Mouse (Mus musculus) MEL (cell line): Measurements from ENCODE around the gene Spdef. TPM values are rescaled to one million over a fixed set of nuclear protein-coding genes. Genes with fewer than 3 reads are reported as not detected.
A peak's percentile ranks its signal among the peaks of the same experiment; 100 is the strongest.

Source experiments
- DNase-seq: peaks from one replicate; pipeline ENCODE4 v3.0.0; 2011; ENCODE audit warnings: low read depth, low spot score
- H3K27ac ChIP-seq: 2 replicates; pipeline ENCODE4 v1.5.1; 2012; ENCODE audit warnings: low read depth, mild to moderate bottlenecking, control low read depth, low read length, moderate library complexity; ENCODE audit not compliant: control insufficient read depth
- H3K27me3 ChIP-seq, 2 experiments: fragments of 150-350 bp in 1 of 2; sonication (generic) in 1 of 2; 2 replicates each; pipeline ENCODE4 v1.6.1; 2012; ENCODE audit warnings: low read length in 2 of 2, mild to moderate bottlenecking in 2 of 2, improper control_type of control experiment in 1 of 2, moderate library complexity in 1 of 2; ENCODE audit not compliant: insufficient read depth in 2 of 2, control insufficient read depth in 1 of 2
- H3K36me3 ChIP-seq, 2 experiments: 2 replicates each; pipeline ENCODE4 v1.6.1; 2012 to 2014; ENCODE audit warnings: low read length in 2 of 2, improper control_type of control experiment in 1 of 2, inconsistent platforms in 1 of 2, mild to moderate bottlenecking in 1 of 2; ENCODE audit not compliant: insufficient read depth in 2 of 2, control insufficient read depth in 1 of 2
- H3K4me1 ChIP-seq, 2 experiments: fragments of 150-350 bp in 1 of 2; sonication (generic) in 1 of 2; 2 replicates each; pipeline ENCODE4 v1.6.1; 2012; ENCODE audit warnings: low read length in 2 of 2, improper control_type of control experiment in 1 of 2, mild to moderate bottlenecking in 1 of 2; ENCODE audit not compliant: insufficient read depth in 2 of 2, control insufficient read depth in 1 of 2
- H3K4me3 ChIP-seq, 2 experiments: fragments of 150-350 bp in 1 of 2; sonication (generic) in 1 of 2; 2 replicates each; pipeline ENCODE4 v1.5.1; 2012; ENCODE audit warnings: low read depth in 2 of 2, low read length in 2 of 2, mild to moderate bottlenecking in 2 of 2, moderate library complexity in 2 of 2, control low read depth in 1 of 2, improper control_type of control experiment in 1 of 2; ENCODE audit not compliant: control insufficient read depth in 1 of 2, insufficient read depth in 1 of 2
- H3K79me2 ChIP-seq: 2 replicates; pipeline ENCODE4 v1.6.1; 2012; ENCODE audit warnings: mild to moderate bottlenecking, low read length, moderate library complexity; ENCODE audit not compliant: control insufficient read depth, poor library complexity, insufficient read depth
- H3K9ac ChIP-seq: 2 replicates; pipeline ENCODE4 v1.6.1; 2012; ENCODE audit warnings: low read depth, mild to moderate bottlenecking, control low read depth, low read length, moderate library complexity; ENCODE audit not compliant: control insufficient read depth, poor library complexity, severe bottlenecking
- H3K9me3 ChIP-seq: fragments of 150-350 bp; sonication (generic); replicated peaks from 2 replicates; pipeline ENCODE4 v1.6.1; 2012; ENCODE audit warnings: mild to moderate bottlenecking, low read length, improper control_type of control experiment, moderate library complexity; ENCODE audit not compliant: insufficient read depth
- BHLHE40 ChIP-seq: IDR thresholded peaks from 2 replicates; pipeline ENCODE4 v1.6.1; 2012; ENCODE audit warnings: low read depth, mild to moderate bottlenecking, inconsistent platforms, low read length, improper control_type of control experiment, borderline replicate concordance
- CHD2 ChIP-seq: IDR thresholded peaks from 2 replicates; pipeline ENCODE4 v1.6.1; 2011; ENCODE audit warnings: low read length, improper control_type of control experiment
- CTCF ChIP-seq, 3 experiments: IDR thresholded peaks in 2 of 3; conservative IDR thresholded peaks in 1 of 3; 2 replicates each; pipeline ENCODE4 v1.5.1; 2011 to 2012; ENCODE audit warnings: low read length in 3 of 3, low read depth in 2 of 3, mild to moderate bottlenecking in 2 of 3, improper control_type of control experiment in 1 of 3, inconsistent platforms in 1 of 3, mixed read lengths in 1 of 3, moderate library complexity in 1 of 3; ENCODE audit not compliant: control insufficient read depth in 1 of 3, insufficient read depth in 1 of 3, poor library complexity in 1 of 3, severe bottlenecking in 1 of 3
- E2F4 ChIP-seq: IDR thresholded peaks from 2 replicates; pipeline ENCODE4 v1.6.1; 2011; ENCODE audit warnings: low read depth, low read length, improper control_type of control experiment, borderline replicate concordance
- EP300 ChIP-seq, 2 experiments: IDR thresholded peaks; 2 replicates each; pipeline ENCODE4 v1.6.1; 2011; ENCODE audit warnings: improper control_type of control experiment in 2 of 2, low read length in 2 of 2, low read depth in 1 of 2, mild to moderate bottlenecking in 1 of 2
- ETS1 ChIP-seq: IDR thresholded peaks from 2 replicates; pipeline ENCODE4 v1.6.1; 2012; ENCODE audit warnings: low read depth, mild to moderate bottlenecking, inconsistent platforms, low read length, improper control_type of control experiment, moderate library complexity
- GABPA ChIP-seq: IDR thresholded peaks from 2 replicates; pipeline ENCODE4 v1.6.1; 2012; ENCODE audit warnings: low read depth, mild to moderate bottlenecking, inconsistent platforms, low read length, improper control_type of control experiment, moderate library complexity
- HCFC1 ChIP-seq: IDR thresholded peaks from 2 replicates; pipeline ENCODE4 v1.6.1; 2012; ENCODE audit warnings: low read depth, mild to moderate bottlenecking, inconsistent platforms, low read length, improper control_type of control experiment, moderate library complexity
- JUND ChIP-seq: IDR thresholded peaks from 2 replicates; pipeline ENCODE4 v1.6.1; 2011; ENCODE audit warnings: low read depth, mild to moderate bottlenecking, improper control_type of control experiment, low read length
- KAT2A ChIP-seq: conservative IDR thresholded peaks from 2 replicates; pipeline ENCODE4 v1.6.1; 2012; ENCODE audit warnings: low read depth, low read length, improper control_type of control experiment, inconsistent platforms
- MAFK ChIP-seq: IDR thresholded peaks from 2 replicates; pipeline ENCODE4 v1.6.1; 2011; ENCODE audit warnings: low read depth, mild to moderate bottlenecking, low read length, improper control_type of control experiment, borderline replicate concordance
- MAX ChIP-seq: IDR thresholded peaks from 2 replicates; pipeline ENCODE4 v1.6.1; 2011; ENCODE audit warnings: low read length, improper control_type of control experiment
- MAZ ChIP-seq: IDR thresholded peaks from 2 replicates; pipeline ENCODE4 v1.6.1; 2012; ENCODE audit warnings: low read depth, mild to moderate bottlenecking, inconsistent platforms, low read length, improper control_type of control experiment
- MEF2A ChIP-seq: IDR thresholded peaks from 2 replicates; pipeline ENCODE4 v1.6.1; 2014; ENCODE audit warnings: low read depth, mild to moderate bottlenecking, inconsistent platforms, low read length, improper control_type of control experiment; ENCODE audit not compliant: poor library complexity, insufficient replicate concordance, severe bottlenecking; ENCODE audit errors: extremely low read depth
- MXI1 ChIP-seq: IDR thresholded peaks from 2 replicates; pipeline ENCODE4 v1.6.1; 2011; ENCODE audit warnings: mild to moderate bottlenecking, low read depth, low read length, improper control_type of control experiment
- MYB ChIP-seq: IDR thresholded peaks from 2 replicates; pipeline ENCODE4 v1.6.1; 2011; ENCODE audit warnings: mild to moderate bottlenecking, low read depth, low read length, improper control_type of control experiment
- MYC ChIP-seq: IDR thresholded peaks from 2 replicates; pipeline ENCODE4 v1.6.1; 2011; ENCODE audit warnings: low read depth, mild to moderate bottlenecking, low read length, improper control_type of control experiment, moderate library complexity
- NELFE ChIP-seq: IDR thresholded peaks from 2 replicates; pipeline ENCODE4 v1.6.1; 2011; ENCODE audit warnings: low read depth, low read length, improper control_type of control experiment
- POLR2A ChIP-seq, 2 experiments: IDR thresholded peaks; 2 replicates each; pipeline ENCODE4 v1.6.1; 2011 to 2012; ENCODE audit warnings: low read length in 2 of 2, mild to moderate bottlenecking in 2 of 2, control low read depth in 1 of 2, improper control_type of control experiment in 1 of 2, low read depth in 1 of 2, moderate library complexity in 1 of 2; ENCODE audit not compliant: control insufficient read depth in 1 of 2, insufficient read depth in 1 of 2, poor library complexity in 1 of 2
- POLR2AphosphoS5 ChIP-seq: IDR thresholded peaks from 2 replicates; pipeline ENCODE4 v1.6.1; 2012; ENCODE audit warnings: low read depth, borderline replicate concordance, mild to moderate bottlenecking, inconsistent platforms, low read length, moderate library complexity, mixed read lengths
- RAD21 ChIP-seq: IDR thresholded peaks from 2 replicates; pipeline ENCODE4 v1.6.1; 2011; ENCODE audit warnings: mild to moderate bottlenecking, low read depth, low read length, improper control_type of control experiment
- RCOR1 ChIP-seq: IDR thresholded peaks from 2 replicates; pipeline ENCODE4 v1.6.1; 2012; ENCODE audit warnings: low read depth, mild to moderate bottlenecking, inconsistent platforms, low read length, improper control_type of control experiment
- TCF12 ChIP-seq: IDR thresholded peaks from 2 replicates; pipeline ENCODE4 v1.6.1; 2014; ENCODE audit warnings: low read depth, mild to moderate bottlenecking, inconsistent platforms, low read length, improper control_type of control experiment, moderate library complexity
- USF2 ChIP-seq, 2 experiments: IDR thresholded peaks; 2 replicates each; pipeline ENCODE4 v1.6.1; 2011 to 2012; ENCODE audit warnings: improper control_type of control experiment in 2 of 2, low read length in 2 of 2, borderline replicate concordance in 1 of 2, inconsistent platforms in 1 of 2, low read depth in 1 of 2, mild to moderate bottlenecking in 1 of 2; ENCODE audit not compliant: insufficient read depth in 1 of 2
- ZC3H11A ChIP-seq: IDR thresholded peaks from 2 replicates; pipeline ENCODE4 v1.6.1; 2012; ENCODE audit warnings: low read depth, mild to moderate bottlenecking, inconsistent platforms, low read length, improper control_type of control experiment
- ZKSCAN1 ChIP-seq: IDR thresholded peaks from 2 replicates; pipeline ENCODE4 v1.6.1; 2012; ENCODE audit warnings: low read depth, mild to moderate bottlenecking, inconsistent platforms, low read length, improper control_type of control experiment, moderate library complexity
- ZNF384 ChIP-seq: IDR thresholded peaks from 2 replicates; pipeline ENCODE4 v1.6.1; 2012; ENCODE audit warnings: low read depth, mild to moderate bottlenecking, inconsistent platforms, low read length, improper control_type of control experiment
- polyA plus RNA-seq, 2 experiments: library from polyadenylated mRNA; stranded (reverse) in 1 of 2; unstranded in 1 of 2; fragments of >175 nt in 1 of 2; fragments of >200 nt in 1 of 2; gene quantifications; 2 replicates each; pipeline versions ENCODE4 v1.2.1 to v1.2.4; 2012; ENCODE audit warnings: low replicate concordance in 2 of 2, low read depth in 1 of 2; ENCODE audit not compliant: insufficient read length in 2 of 2, insufficient read depth in 1 of 2, missing spikeins in 1 of 2
- total RNA-seq: library from RNA; depleted of rRNA; stranded (reverse); fragments of 300-350 nt; gene quantifications from 2 replicates; pipeline ENCODE4 v1.2.3, GENCODE M21; 2012

Spdef gene
- total and polyA plus RNA-seq, 3 experiments, result 0.11 TPM; not detected in 2

DNA sequence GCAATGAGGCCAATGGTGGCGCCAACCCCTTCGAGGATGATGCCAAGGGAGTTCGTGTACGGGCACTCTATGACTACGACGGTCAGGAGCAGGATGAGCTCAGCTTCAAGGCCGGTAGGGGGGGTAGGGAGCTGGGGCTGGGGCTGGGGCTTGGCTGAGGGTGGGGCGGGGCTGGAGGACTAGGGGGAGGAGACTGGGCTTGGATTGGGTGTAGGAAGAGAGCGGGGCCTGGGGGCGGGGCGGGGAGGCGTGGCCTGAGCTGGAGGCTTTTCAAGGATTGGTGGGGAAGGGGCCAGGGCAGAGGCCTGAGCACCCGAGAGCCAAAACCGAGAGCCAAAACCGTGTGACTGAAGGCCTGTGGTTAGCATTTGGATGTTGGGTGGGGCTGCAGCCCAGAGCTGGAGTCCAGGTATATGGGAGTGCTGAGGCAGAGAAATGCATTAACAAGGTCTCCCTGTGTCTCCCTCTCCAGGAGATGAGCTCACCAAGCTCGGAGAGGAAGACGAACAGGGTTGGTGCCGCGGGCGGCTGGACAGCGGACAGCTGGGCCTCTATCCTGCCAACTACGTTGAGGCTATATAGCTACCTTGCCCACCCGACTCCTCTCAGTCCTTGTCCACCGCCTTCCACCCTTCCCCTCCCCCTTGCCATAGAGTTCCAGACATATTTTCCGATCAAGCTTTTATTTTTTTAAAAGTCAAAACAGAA, 20.6 kb downstream of the Spdef start:
- Histone ChIP-seq H3K9me3 (no peaks in the 10 kb centered on the region), H3K79me2 (no peaks in the 10 kb centered on the region), H3K27ac (no peak overlapping the region), H3K4me3 (peak overlapping the region; percentile 53 to 55), H3K4me1 (no peaks in the 10 kb centered on the region), H3K36me3 (no peaks in the 10 kb centered on the region), H3K27me3 (no peaks in the 10 kb centered on the region), H3K9ac (peak overlapping the region; percentile 28)
- peak; percentile 91 for DNase-seq
- TF ChIP-seq USF2 (IDR thresholded peaks at IDR 0.05; ENCODE audit: borderline replicate concordance in 1 of 2, insufficient read depth in 1 of 2, low read depth in 1 of 2, low read length in 2 of 2) (no peak), ZNF384 (0 out of 2 replicates have a peak, but pooled peaks have one; percentile 28), RCOR1 (no peak), ZKSCAN1 (no peak), MEF2A (no peak), CTCF (IDR thresholded peaks at IDR 0.05 in 2 of 3, conservative IDR thresholded peaks at IDR 0.05 in 1 of 3; ENCODE audit: control insufficient read depth in 1 of 3, insufficient read depth in 1 of 3, low read depth in 2 of 3, low read length in 3 of 3, poor library complexity in 1 of 3, severe bottlenecking in 1 of 3) (peak in 2 of 3 experiments; percentile 18 to 47; a peak in 3 of 6 replicates), MAX (no peak), JUND (no peak), ZC3H11A (no peak), HCFC1 (no peak), POLR2AphosphoS5 (no peak), GABPA (no peak)

DNA sequence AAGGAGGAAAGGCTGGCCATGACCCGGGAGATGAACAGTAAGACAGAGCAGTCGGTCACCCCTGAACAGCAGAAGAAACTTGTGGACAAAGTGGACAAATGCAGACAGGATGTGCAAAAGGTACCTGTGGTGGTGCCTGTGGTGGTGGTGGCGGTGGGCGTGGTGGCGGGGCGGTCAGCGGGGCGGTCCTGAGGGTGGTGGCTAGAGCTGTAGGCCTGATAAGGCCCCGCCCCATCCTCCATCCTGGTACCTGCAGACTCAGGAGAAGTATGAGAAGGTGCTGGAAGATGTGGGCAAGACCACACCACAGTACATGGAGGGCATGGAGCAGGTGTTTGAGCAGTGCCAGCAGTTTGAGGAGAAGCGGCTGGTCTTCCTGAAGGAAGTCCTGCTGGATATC, 23.1 kb downstream of the Spdef start:
- no peak overlapping the region for H3K4me3 ChIP-seq
- H3K79me2 ChIP-seq, result no peaks in the 10 kb centered on the region
- no peaks in the 10 kb centered on the region for H3K27me3 ChIP-seq
- H3K9ac ChIP-seq, result no peak overlapping the region
- H3K27ac ChIP-seq, result no peak overlapping the region
- no peak for DNase-seq
- no peak for TF ChIP-seq MAZ
- no peak for TF ChIP-seq ZNF384
- no peak for TF ChIP-seq EP300 (IDR thresholded peaks at IDR 0.05; ENCODE audit: low read depth in 1 of 2, low read length in 2 of 2)
- no peak for TF ChIP-seq USF2 (IDR thresholded peaks at IDR 0.05; ENCODE audit: borderline replicate concordance in 1 of 2, insufficient read depth in 1 of 2, low read depth in 1 of 2, low read length in 2 of 2)
- no peak for TF ChIP-seq POLR2A (IDR thresholded peaks at IDR 0.05; ENCODE audit: control insufficient read depth in 1 of 2, insufficient read depth in 1 of 2, low read depth in 1 of 2, low read length in 2 of 2, poor library complexity in 1 of 2)
- no peak for TF ChIP-seq ETS1
- TF ChIP-seq NELFE, result no peak
- no peak for TF ChIP-seq CHD2
- TF ChIP-seq BHLHE40, result no peak
- TF ChIP-seq E2F4, result no peak
- TF ChIP-seq MXI1, result no peak
- TF ChIP-seq GABPA, result no peak
- TF ChIP-seq CTCF (IDR thresholded peaks at IDR 0.05 in 2 of 3, conservative IDR thresholded peaks at IDR 0.05 in 1 of 3; ENCODE audit: control insufficient read depth in 1 of 3, insufficient read depth in 1 of 3, low read depth in 2 of 3, low read length in 3 of 3, poor library complexity in 1 of 3, severe bottlenecking in 1 of 3), result no peak
- no peak for TF ChIP-seq TCF12
- TF ChIP-seq KAT2A, result no peak
- no peak for TF ChIP-seq MYC
- no peak for TF ChIP-seq MAFK
- no peak for TF ChIP-seq MAX
- TF ChIP-seq RAD21, result no peak
- TF ChIP-seq MYB, result no peak
- no peaks in the 10 kb centered on the region for H3K9me3 ChIP-seq
- H3K4me1 ChIP-seq, result no peaks in the 10 kb centered on the region
- H3K36me3 ChIP-seq, result no peaks in the 10 kb centered on the region
